Mouse (Mus musculus): Measurements from ENCODE around the gene Gm44503. TPM values are rescaled to one million over a fixed set of nuclear protein-coding genes. Genes with fewer than 3 reads are reported as not detected.

Gene Gm44503
- polyA plus RNA-seq, 1 experiment from 2014 or later = not detected

GRCm38 (mm10) chr9:73044146-73045079, 85.8 kb downstream of the Gm44503 start, which contains the start of gene Rab27a:
Gene Rab27a (plus strand): TSS chr9:73044854.
- peak; percentile 85 for DNase-seq (ENCODE audit: low spot score)
- H3K4me1 ChIP-seq = peaks cover 37% of the 10 kb centered on the region
- peak within 1 kb of the TSS; percentile 20 for H3K27ac ChIP-seq (replicated peaks)
- 1% methylated on average over 41 of the region's 41 CpGs for WGBS
- H3K4me3 ChIP-seq = peak within 1 kb of the TSS; percentile 59
- no peaks in the 10 kb centered on the region for H3K36me3 ChIP-seq (replicated peaks)
- no peaks in the 10 kb centered on the region for H3K9me3 ChIP-seq
- H3K27me3 ChIP-seq (replicated peaks; ENCODE audit: low read depth, poor library complexity, severe bottlenecking) = peaks cover 11% of the 10 kb centered on the region

GRCm38 (mm10) chr9:73045204-73045603, 86.6 kb downstream of the Gm44503 start:
- Histone ChIP-seq H3K36me3 (replicated peaks) (no peaks in the 10 kb centered on the region), H3K4me3 (peak overlapping the region; percentile 59), H3K9me3 (no peaks in the 10 kb centered on the region), H3K27me3 (replicated peaks; ENCODE audit: low read depth, poor library complexity, severe bottlenecking) (peaks cover 11% of the 10 kb centered on the region), H3K27ac (replicated peaks) (no peak overlapping the region), H3K4me1 (peaks cover 39% of the 10 kb centered on the region)
- DNase-seq (ENCODE audit: low spot score) = peak; percentile 27
- WGBS = 11% methylated on average over 7 of the region's 7 CpGs

GRCm38 (mm10) chr9:73045711-73046110, 87.1 kb downstream of the Gm44503 start:
- peaks cover 38% of the 10 kb centered on the region for H3K4me1 ChIP-seq
- H3K9me3 ChIP-seq = no peaks in the 10 kb centered on the region
- no peak overlapping the region for H3K27ac ChIP-seq (replicated peaks)
- no peak for DNase-seq (ENCODE audit: low spot score)
- 73% methylated on average over 10 of the region's 10 CpGs for WGBS
- H3K36me3 ChIP-seq (replicated peaks) = no peaks in the 10 kb centered on the region
- H3K4me3 ChIP-seq = peak overlapping the region; percentile 59; the same call in 1 of the 2 replicates
- H3K27me3 ChIP-seq (replicated peaks; ENCODE audit: low read depth, poor library complexity, severe bottlenecking) = peaks cover 11% of the 10 kb centered on the region

- WGBS = 90% methylated on average over 2 of the region's 2 CpGs
- Histone ChIP-seq H3K4me1 (peaks cover 38% of the 10 kb centered on the region), H3K36me3 (replicated peaks) (no peaks in the 10 kb centered on the region), H3K4me3 (no peak overlapping the region), H3K9me3 (no peaks in the 10 kb centered on the region), H3K27me3 (replicated peaks; ENCODE audit: low read depth, poor library complexity, severe bottlenecking) (peaks cover 11% of the 10 kb centered on the region), H3K27ac (replicated peaks) (no peak overlapping the region)
- DNase-seq (ENCODE audit: low spot score) = no peak
These were observed 89.3 kb downstream of the Gm44503 start for GRCm38 (mm10) chr9:73047906-73048305.

GRCm38 (mm10) chr9:73048927-73049326, 90.3 kb downstream of the Gm44503 start:
- WGBS = 7% methylated on average over 4 of the region's 4 CpGs

GRCm38 (mm10) chr9:73049833-73050232, 91.2 kb downstream of the Gm44503 start:
- H3K9me3 ChIP-seq = no peaks in the 10 kb centered on the region
- H3K36me3 ChIP-seq (replicated peaks) = no peaks in the 10 kb centered on the region
- DNase-seq (ENCODE audit: low spot score) = no peak
- no peak overlapping the region for H3K4me3 ChIP-seq
- H3K27ac ChIP-seq (replicated peaks) = no peak overlapping the region
- peaks cover 11% of the 10 kb centered on the region for H3K27me3 ChIP-seq (replicated peaks; ENCODE audit: low read depth, poor library complexity, severe bottlenecking)
- 74% methylated on average over 5 of the region's 5 CpGs for WGBS
- peaks cover 27% of the 10 kb centered on the region for H3K4me1 ChIP-seq

More at GRCm38 (mm10) chr9:73048927-73049326, 90.3 kb downstream of the Gm44503 start:
- no peak for DNase-seq (ENCODE audit: low spot score)
- no peaks in the 10 kb centered on the region for H3K36me3 ChIP-seq (replicated peaks)
- H3K9me3 ChIP-seq = no peaks in the 10 kb centered on the region
- H3K27ac ChIP-seq (replicated peaks) = no peak overlapping the region
- peaks cover 36% of the 10 kb centered on the region for H3K4me1 ChIP-seq
- peaks cover 11% of the 10 kb centered on the region for H3K27me3 ChIP-seq (replicated peaks; ENCODE audit: low read depth, poor library complexity, severe bottlenecking)
- no peak overlapping the region for H3K4me3 ChIP-seq

GRCm38 (mm10) chr9:73050606-73051005, 92.0 kb downstream of the Gm44503 start:
- Histone ChIP-seq H3K27me3 (replicated peaks; ENCODE audit: low read depth, poor library complexity, severe bottlenecking) (peaks cover 3% of the 10 kb centered on the region), H3K4me3 (no peak overlapping the region), H3K9me3 (no peaks in the 10 kb centered on the region), H3K4me1 (peaks cover 24% of the 10 kb centered on the region), H3K27ac (replicated peaks) (no peak overlapping the region), H3K36me3 (replicated peaks) (no peaks in the 10 kb centered on the region)
- WGBS = 68% methylated on average over 8 of the region's 8 CpGs
- DNase-seq (ENCODE audit: low spot score) = no peak

- no peak for DNase-seq (ENCODE audit: low spot score)
- Histone ChIP-seq H3K36me3 (replicated peaks) (no peaks in the 10 kb centered on the region), H3K4me1 (peaks cover 10% of the 10 kb centered on the region; the same call in 1 of the 2 replicates), H3K27me3 (replicated peaks; ENCODE audit: low read depth, poor library complexity, severe bottlenecking) (no peaks in the 10 kb centered on the region), H3K9me3 (no peaks in the 10 kb centered on the region), H3K4me3 (no peak overlapping the region), H3K27ac (replicated peaks) (no peak overlapping the region)
- 66% methylated on average over 10 of the region's 10 CpGs for WGBS
These were observed 96.8 kb downstream of the Gm44503 start for GRCm38 (mm10) chr9:73055441-73055911.

- WGBS = 90% methylated on average over 4 of the region's 4 CpGs
- Histone ChIP-seq H3K27ac (replicated peaks) (no peak overlapping the region), H3K27me3 (replicated peaks; ENCODE audit: low read depth, poor library complexity, severe bottlenecking) (no peaks in the 10 kb centered on the region), H3K4me3 (no peak overlapping the region), H3K36me3 (replicated peaks) (no peaks in the 10 kb centered on the region), H3K9me3 (no peaks in the 10 kb centered on the region), H3K4me1 (peaks cover 17% of the 10 kb centered on the region)
- DNase-seq (ENCODE audit: low spot score) = no peak
These were observed 100.6 kb downstream of the Gm44503 start for GRCm38 (mm10) chr9:73059224-73059623.

GRCm38 (mm10) chr9:73063621-73064290, 105.1 kb downstream of the Gm44503 start:
- Histone ChIP-seq H3K36me3 (replicated peaks) (no peaks in the 10 kb centered on the region), H3K27ac (replicated peaks) (peak overlapping the region; percentile 72), H3K4me3 (peak overlapping the region; percentile 43), H3K4me1 (peaks cover 36% of the 10 kb centered on the region), H3K27me3 (replicated peaks; ENCODE audit: low read depth, poor library complexity, severe bottlenecking) (no peaks in the 10 kb centered on the region), H3K9me3 (no peaks in the 10 kb centered on the region)
- WGBS = 15% methylated on average over 15 of the region's 15 CpGs
- peak; percentile 70 for DNase-seq (ENCODE audit: low spot score)
